Mouse (Mus musculus) C2C12 (cell line): ENCODE measurements at regions not wholly inside any gene's neighbourhood (a gene's known extent, or its start where the extent isn't known, plus 50 kb on each side); places are given as distances from the start of the nearest gene placed in this dataset.

Source experiments
- H3K27me3 ChIP-seq: one replicate; pipeline ENCODE4 v1.6.1; 2011; ENCODE audit not compliant: control insufficient read depth, insufficient read depth, insufficient read length
- H3K36me3 ChIP-seq: one replicate; pipeline ENCODE4 v1.6.1; 2011; ENCODE audit not compliant: control insufficient read depth, insufficient read depth
- H3K4me3 ChIP-seq: one replicate; pipeline ENCODE4 v1.5.1; 2011; ENCODE audit warnings: mild to moderate bottlenecking, control low read depth; ENCODE audit not compliant: poor library complexity, insufficient read depth, severe bottlenecking
- H3K79me2 ChIP-seq: one replicate; pipeline ENCODE4 v1.6.1; 2011; ENCODE audit not compliant: control insufficient read depth, insufficient read depth
- H3K79me3 ChIP-seq: one replicate; pipeline ENCODE4 v1.6.1; 2011; ENCODE audit warnings: low read depth, control low read depth
- H3ac ChIP-seq: one replicate; pipeline ENCODE3; 2011; ENCODE audit warnings: low read depth; ENCODE audit not compliant: control insufficient read depth, insufficient read length
- CEBPB ChIP-seq: IDR thresholded peaks from one replicate; pipeline ENCODE4 v1.6.1; 2011; ENCODE audit warnings: low read depth, mild to moderate bottlenecking, control low read depth, moderate library complexity
- CTCF ChIP-seq: IDR thresholded peaks from one replicate; pipeline ENCODE4 v1.5.1; 2011; ENCODE audit not compliant: control insufficient read depth, insufficient read depth, insufficient read length
- FOSL1 ChIP-seq: IDR thresholded peaks from one replicate; pipeline ENCODE4 v1.8.0; 2011; ENCODE audit warnings: mild to moderate bottlenecking, low read length; ENCODE audit not compliant: poor library complexity, insufficient read depth, severe bottlenecking
- MAX ChIP-seq: IDR thresholded peaks from one replicate; pipeline ENCODE4 v1.6.1; 2011; ENCODE audit warnings: mild to moderate bottlenecking, control low read depth
- MYOD1 ChIP-seq: IDR thresholded peaks from one replicate; pipeline ENCODE4 v1.6.1; 2011; ENCODE audit warnings: low read depth; ENCODE audit not compliant: control insufficient read depth, insufficient read length
- MYOG ChIP-seq: IDR thresholded peaks from one replicate; pipeline ENCODE4 v1.6.1; 2011; ENCODE audit not compliant: control insufficient read depth, insufficient read length; ENCODE audit errors: extremely low read depth
- USF1 ChIP-seq: IDR thresholded peaks from one replicate; pipeline ENCODE4 v1.6.1; 2011; ENCODE audit warnings: low read depth, mild to moderate bottlenecking, control low read depth, moderate library complexity

GRCm38 (mm10) chr16:95800911-95801442 lies 99.1 kb downstream of the Ets2 start:
- Histone ChIP-seq H3ac (no peak overlapping the region), H3K36me3 (no peaks in the 10 kb centered on the region), H3K27me3 (no peaks in the 10 kb centered on the region), H3K79me3 (no peaks in the 10 kb centered on the region), H3K79me2 (no peaks in the 10 kb centered on the region), H3K4me3 (no peak overlapping the region)
- no peak for TF ChIP-seq FOSL1
- TF ChIP-seq MYOD1 = no peak

- Histone ChIP-seq H3ac (no peak overlapping the region), H3K27me3 (no peaks in the 10 kb centered on the region), H3K4me3 (no peak overlapping the region), H3K79me3 (no peaks in the 10 kb centered on the region), H3K79me2 (no peaks in the 10 kb centered on the region), H3K36me3 (no peaks in the 10 kb centered on the region)
- TF ChIP-seq CTCF = no peak
- TF ChIP-seq MYOG = no peak
- TF ChIP-seq MYOD1 = no peak
- no peak for TF ChIP-seq USF1
- TF ChIP-seq FOSL1 = no peak
- TF ChIP-seq CEBPB = no peak
- no peak for TF ChIP-seq MAX
These were observed 96.7 kb downstream of the Ets2 start for GRCm38 (mm10) chr16:95798582-95798981.

- Histone ChIP-seq H3K4me3 (no peak overlapping the region), H3K79me3 (no peaks in the 10 kb centered on the region), H3K27me3 (no peaks in the 10 kb centered on the region), H3K79me2 (no peaks in the 10 kb centered on the region), H3ac (no peak overlapping the region), H3K36me3 (no peaks in the 10 kb centered on the region)
- TF ChIP-seq MAX (no peak), MYOD1 (no peak), USF1 (no peak), CTCF (no peak), FOSL1 (no peak), CEBPB (no peak), MYOG (no peak)
These were observed 96.2 kb downstream of the Ets2 start for GRCm38 (mm10) chr16:95798099-95798498.

- Histone ChIP-seq H3K79me3 (no peaks in the 10 kb centered on the region), H3K4me3 (no peak overlapping the region), H3K27me3 (no peaks in the 10 kb centered on the region), H3ac (no peak overlapping the region), H3K36me3 (no peaks in the 10 kb centered on the region), H3K79me2 (no peaks in the 10 kb centered on the region)
- no peak for TF ChIP-seq MYOG
- TF ChIP-seq CTCF = no peak
- TF ChIP-seq CEBPB = no peak
- no peak for TF ChIP-seq MYOD1
- no peak for TF ChIP-seq MAX
- no peak for TF ChIP-seq FOSL1
- no peak for TF ChIP-seq USF1
These were observed 95.3 kb downstream of the Ets2 start for GRCm38 (mm10) chr16:95797141-95797540.

- Histone ChIP-seq H3K27me3 (no peaks in the 10 kb centered on the region), H3K36me3 (no peaks in the 10 kb centered on the region), H3K79me3 (no peaks in the 10 kb centered on the region), H3ac (no peak overlapping the region), H3K79me2 (no peaks in the 10 kb centered on the region), H3K4me3 (no peak overlapping the region)
- no peak for TF ChIP-seq USF1
- no peak for TF ChIP-seq CEBPB
- TF ChIP-seq MYOD1 = no peak
- no peak for TF ChIP-seq FOSL1
- no peak for TF ChIP-seq CTCF
- TF ChIP-seq MAX = no peak
These were observed 93.0 kb downstream of the Ets2 start for GRCm38 (mm10) chr16:95794876-95795275.

- H3K36me3 ChIP-seq = no peaks in the 10 kb centered on the region
- TF ChIP-seq USF1 = no peak
- TF ChIP-seq CTCF = no peak
- no peak for TF ChIP-seq MYOG
- no peak for TF ChIP-seq FOSL1
- no peak for TF ChIP-seq MYOD1
- TF ChIP-seq MAX = no peak
- no peak for TF ChIP-seq CEBPB
- no peaks in the 10 kb centered on the region for H3K79me2 ChIP-seq
- H3K4me3 ChIP-seq = no peak overlapping the region
- H3K27me3 ChIP-seq = no peaks in the 10 kb centered on the region
- H3ac ChIP-seq = no peak overlapping the region
- no peaks in the 10 kb centered on the region for H3K79me3 ChIP-seq
These were observed 92.4 kb downstream of the Ets2 start for GRCm38 (mm10) chr16:95794281-95794727.
